Mouse (Mus musculus) brain, embryonic 14.5 days (tissue): ENCODE measurements around the gene Axin2. TPM values are rescaled to one million over a fixed set of nuclear protein-coding genes. Genes with fewer than 3 reads are reported as not detected.

Experiments
- DNase-seq: peaks from one replicate; pipeline ENCODE4 v3.0.0-alpha.2; 2011; ENCODE audit warnings: low read depth
- CTCF ChIP-seq: fragments of 200-500 bp; IDR thresholded peaks from 2 replicates; pipeline ENCODE4 v1.5.1; 2012; ENCODE audit warnings: inconsistent platforms, mild to moderate bottlenecking, moderate library complexity, borderline replicate concordance; ENCODE audit not compliant: insufficient read depth, insufficient read length; ENCODE audit errors: extremely low read depth
- POLR2A ChIP-seq: fragments of 200-500 bp; IDR thresholded peaks from 2 replicates; pipeline ENCODE4 v1.6.1; 2012; ENCODE audit warnings: mild to moderate bottlenecking, inconsistent platforms, borderline replicate concordance; ENCODE audit not compliant: poor library complexity, insufficient read depth, insufficient read length, severe bottlenecking; ENCODE audit errors: extremely low read depth
- polyA plus RNA-seq: library from polyadenylated mRNA; depleted of rRNA; stranded (reverse); fragments of >200 nt; gene quantifications from 2 replicates; pipeline ENCODE4 v1.2.3, GENCODE M21; 2012

The Axin2 gene
- polyA plus RNA-seq, 1 experiment: 42.2 TPM

DNA sequence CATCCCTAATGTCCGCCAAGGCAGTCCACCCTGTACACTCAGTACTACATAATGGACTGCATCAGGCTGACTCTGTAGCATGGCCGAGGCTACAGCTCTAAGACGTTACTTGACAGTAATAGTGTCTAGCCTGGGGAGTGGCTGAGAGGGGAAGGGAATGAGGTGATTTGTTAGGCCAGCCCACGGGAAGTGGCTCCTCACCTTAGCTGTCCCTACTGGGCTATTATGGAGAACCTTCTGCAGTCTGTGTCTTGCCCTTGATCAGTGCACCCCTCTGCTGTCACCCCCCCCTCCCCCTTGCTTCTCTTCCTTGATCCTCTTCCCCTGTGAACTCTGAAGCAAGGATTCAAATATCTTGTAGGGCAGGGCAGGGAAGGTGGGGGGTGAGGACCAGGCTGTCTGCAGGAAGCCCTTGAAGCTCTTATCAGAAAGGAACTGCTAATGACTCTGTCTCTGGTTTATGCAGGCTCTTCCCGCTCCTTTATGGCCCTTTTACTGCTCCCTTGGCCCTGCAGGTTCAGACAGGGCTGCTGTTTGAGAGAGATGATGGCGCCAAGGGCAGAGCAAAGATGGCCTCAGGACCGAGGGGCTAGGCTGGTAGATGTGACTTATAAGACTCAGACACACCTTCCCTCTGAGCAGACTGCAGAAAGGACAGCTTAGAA, 13.4 kb upstream of the Axin2 start:
- TF ChIP-seq POLR2A (no peak), CTCF (no peak)
- no peak for DNase-seq

DNA sequence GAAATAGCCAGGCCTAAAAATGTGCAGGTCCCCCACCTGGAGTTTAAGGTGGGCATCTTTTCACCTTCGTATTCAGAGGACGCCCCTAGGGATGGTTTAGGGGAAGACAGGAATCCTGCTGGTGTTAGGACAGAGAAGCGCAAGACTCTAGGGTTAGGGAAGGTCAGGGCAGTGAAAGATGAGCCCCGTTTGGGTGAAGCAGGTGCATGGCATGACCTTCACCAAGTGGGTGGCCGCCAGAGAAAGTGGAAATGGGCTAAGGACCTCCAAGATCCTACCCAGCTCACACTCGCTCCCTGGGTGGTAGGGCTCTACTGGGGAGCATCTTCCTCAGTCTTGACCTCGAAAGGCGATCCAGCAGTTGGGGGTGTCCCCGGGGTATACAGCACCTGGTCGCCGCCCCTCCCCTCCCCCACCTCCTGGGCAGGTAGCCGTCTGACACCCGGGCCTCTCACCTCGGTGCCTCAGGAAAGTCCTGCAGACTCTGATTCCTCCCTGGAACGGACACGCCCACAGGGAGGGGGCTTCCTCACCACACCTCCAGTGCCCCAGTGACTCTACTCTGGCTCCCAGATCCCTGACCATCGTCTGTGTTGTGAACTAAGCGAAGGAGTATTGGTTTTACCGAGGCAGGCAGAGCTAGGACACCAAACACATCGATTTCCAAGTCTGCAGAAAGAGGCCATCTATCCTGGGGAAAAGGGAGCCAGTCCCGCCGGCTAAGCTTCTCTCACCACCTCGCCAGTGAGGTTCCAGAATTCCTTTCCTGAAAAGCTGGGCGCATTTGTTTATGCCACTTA, 10.6 kb upstream of the Axin2 start:
- TF ChIP-seq POLR2A (no peak), CTCF (no peak)

GRCm38 (mm10) chr11:108910328-108910886, 9.7 kb upstream of the Axin2 start:
- DNase-seq: no peak
- no peak for TF ChIP-seq POLR2A
- no peak for TF ChIP-seq CTCF

More for the DNA sequence above, 10.6 kb upstream of the Axin2 start:
- no peak for DNase-seq

GRCm38 (mm10) chr11:108910903-108911302, 9.2 kb upstream of the Axin2 start:
- DNase-seq: no peak
- TF ChIP-seq CTCF (no peak), POLR2A (no peak)

GRCm38 (mm10) chr11:108912174-108912573, 8.0 kb upstream of the Axin2 start:
- no peak for TF ChIP-seq POLR2A
- TF ChIP-seq CTCF: no peak

GRCm38 (mm10) chr11:108917422-108918324, 2.5 kb upstream of the Axin2 start:
- peak; percentile 89 for DNase-seq
- TF ChIP-seq CTCF (no peak), POLR2A (no peak)

More at GRCm38 (mm10) chr11:108912174-108912573, 8.0 kb upstream of the Axin2 start:
- no peak for DNase-seq

- TF ChIP-seq POLR2A: no peak
- no peak for TF ChIP-seq CTCF
- DNase-seq: peak; percentile 96
Observed at GRCm38 (mm10) chr11:108920636-108921505, 722 bp downstream of the Axin2 start.

- TF ChIP-seq CTCF (no peak), POLR2A (no peak)
- DNase-seq: peak; percentile 78
Observed at GRCm38 (mm10) chr11:108921506-108922455, 1.6 kb downstream of the Axin2 start.

DNA sequence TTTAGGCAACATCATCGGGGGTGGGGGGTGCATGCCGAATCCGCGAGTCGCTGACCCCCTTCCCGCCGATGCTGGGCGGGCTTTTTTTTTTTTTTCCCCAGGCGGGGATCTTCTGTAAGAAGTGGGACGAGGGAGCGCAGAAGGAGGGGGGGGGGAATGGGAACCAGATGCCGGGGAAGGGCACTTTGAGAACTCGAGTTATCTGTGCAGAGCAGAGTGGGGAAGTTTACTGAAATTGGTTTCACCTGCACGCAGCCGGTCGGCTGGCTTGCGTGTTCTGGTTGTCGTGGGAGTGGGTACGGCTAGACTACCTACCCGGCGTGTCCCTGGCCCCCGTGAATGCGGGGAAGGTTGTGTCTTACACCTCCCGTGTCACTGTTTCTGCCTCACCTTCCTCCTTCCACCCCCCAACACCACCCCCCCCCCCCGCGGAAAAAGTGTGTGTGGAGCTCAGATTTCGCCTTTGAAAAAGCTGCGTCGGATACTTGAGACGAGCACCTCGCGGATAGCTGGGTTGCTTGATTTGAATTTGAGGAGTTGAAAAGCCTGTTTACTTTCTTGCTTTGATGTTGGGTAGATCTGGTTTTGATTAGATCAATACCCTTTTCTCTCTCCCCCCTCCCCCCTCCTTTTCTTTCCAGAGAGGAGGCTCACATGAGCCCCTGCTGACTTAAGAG, 2.5 kb downstream of the Axin2 start:
- TF ChIP-seq CTCF (no peak), POLR2A (no peak)
- peak; percentile 69 for DNase-seq
